Mouse (Mus musculus) cerebellum, adult (tissue): ENCODE results near the gene Slc16a5.

ENCODE experiments used
- ATAC-seq: cut with Nextera tagmentation; 2 replicates; pipeline ENCODE4 v1.9.2; 2017; ENCODE audit warnings: mild to moderate bottlenecking, moderate library complexity, mixed read lengths; ENCODE audit not compliant: insufficient number of reproducible peaks, low FRiP score, low TSS enrichment

Gene Slc16a5

GRCm38 (mm10) chr11:115462243-115462891, at the start of gene Slc16a5:
Gene Slc16a5 (plus strand): TSS chr11:115462474.
- no peak for ATAC-seq

- ATAC-seq = peak; percentile 91
Measured at GRCm38 (mm10) chr11:115419531-115420237, 42.6 kb upstream of the Slc16a5 start, which contains the start of the genes Atp5h and Kctd2. Gene Atp5h (minus strand): TSS chr11:115419962. Gene Kctd2 (plus strand): TSS chr11:115420128.

- ATAC-seq = no peak
Measured at GRCm38 (mm10) chr11:115420336-115421190, 41.7 kb upstream of the Slc16a5 start.

- ATAC-seq = no peak
Measured at GRCm38 (mm10) chr11:115421328-115421727, 40.9 kb upstream of the Slc16a5 start.

- no peak for ATAC-seq
Measured at GRCm38 (mm10) chr11:115421972-115422371, 40.3 kb upstream of the Slc16a5 start.

- no peak for ATAC-seq
Measured at GRCm38 (mm10) chr11:115423091-115423490, 39.2 kb upstream of the Slc16a5 start.

GRCm38 (mm10) chr11:115424666-115425065, 37.6 kb upstream of the Slc16a5 start:
- ATAC-seq = no peak

GRCm38 (mm10) chr11:115425671-115426070, 36.6 kb upstream of the Slc16a5 start:
- ATAC-seq = no peak

GRCm38 (mm10) chr11:115427482-115428331, 34.6 kb upstream of the Slc16a5 start:
- ATAC-seq = peak; percentile 45; the same call in 1 of the 2 replicates

GRCm38 (mm10) chr11:115429307-115429706, 33.0 kb upstream of the Slc16a5 start:
- ATAC-seq = no peak

- no peak for ATAC-seq
Measured at GRCm38 (mm10) chr11:115430561-115430960, 31.7 kb upstream of the Slc16a5 start.

- ATAC-seq = no peak
Measured at GRCm38 (mm10) chr11:115432814-115433213, 29.5 kb upstream of the Slc16a5 start.

- ATAC-seq = no peak
Measured at GRCm38 (mm10) chr11:115433342-115433741, 28.9 kb upstream of the Slc16a5 start.

GRCm38 (mm10) chr11:115435596-115436337, 26.5 kb upstream of the Slc16a5 start:
- ATAC-seq = peak; percentile 89; the same call in 1 of the 2 replicates

- no peak for ATAC-seq
Measured at GRCm38 (mm10) chr11:115437571-115438122, 24.6 kb upstream of the Slc16a5 start.

GRCm38 (mm10) chr11:115439326-115439725, 22.9 kb upstream of the Slc16a5 start:
- no peak for ATAC-seq

GRCm38 (mm10) chr11:115439906-115440595, 22.2 kb upstream of the Slc16a5 start, which contains the start of gene Trim80:
Gene Trim80 (plus strand): TSS chr11:115440545.
- no peak for ATAC-seq

- ATAC-seq = no peak
Measured at GRCm38 (mm10) chr11:115441417-115441816, 20.9 kb upstream of the Slc16a5 start.
